Mouse (Mus musculus) midbrain, embryonic 16.5 days (tissue): Measurements from ENCODE around the gene Paqr8. TPM values are rescaled to one million over a fixed set of nuclear protein-coding genes. Genes with fewer than 3 reads are reported as not detected.

Experiments
- ATAC-seq: fragments of 200-750 bp; cut with Nextera tagmentation; 2 replicates; pipeline ENCODE4 v1.8.0; 2017; ENCODE audit warnings: moderate TSS enrichment
- H3K27ac ChIP-seq: fragments of 300-500 bp; sonication (generic); 2 replicates; pipeline ENCODE4 v1.5.1; 2014; ENCODE audit warnings: mild to moderate bottlenecking, low read length, mixed read lengths
- H3K27me3 ChIP-seq: fragments of 300-500 bp; sonication (generic); 2 replicates; pipeline ENCODE4 v1.6.1; 2014; ENCODE audit warnings: low read depth, low read length, mixed read lengths; ENCODE audit not compliant: control insufficient read depth, insufficient read depth
- H3K36me3 ChIP-seq: fragments of 300-500 bp; sonication (generic); 2 replicates; pipeline ENCODE4 v1.6.1; 2014; ENCODE audit warnings: mild to moderate bottlenecking, low read length, moderate library complexity, mixed read lengths; ENCODE audit not compliant: control insufficient read depth, insufficient read depth
- H3K4me1 ChIP-seq: fragments of 300-500 bp; sonication (generic); 2 replicates; pipeline ENCODE4 v1.6.1; 2014; ENCODE audit warnings: mild to moderate bottlenecking, low read length, mixed read lengths; ENCODE audit not compliant: control insufficient read depth, insufficient read depth
- H3K4me2 ChIP-seq: fragments of 300-500 bp; sonication (generic); 2 replicates; pipeline ENCODE4 v1.6.1; 2014; ENCODE audit warnings: mild to moderate bottlenecking, low read length, mixed read lengths
- H3K4me3 ChIP-seq: fragments of 300-500 bp; sonication (generic); 2 replicates; pipeline ENCODE4 v1.5.1; 2014; ENCODE audit warnings: low read depth, mild to moderate bottlenecking, low read length, moderate library complexity, mixed read lengths
- H3K9ac ChIP-seq: fragments of 300-500 bp; sonication (generic); 2 replicates; pipeline ENCODE4 v1.6.1; 2014; ENCODE audit warnings: low read depth, low read length, mixed read lengths
- H3K9me3 ChIP-seq: fragments of 300-500 bp; sonication (generic); replicated peaks from 2 replicates; pipeline ENCODE4 v1.6.1; 2014; ENCODE audit warnings: mild to moderate bottlenecking, low read length, mixed read lengths; ENCODE audit not compliant: control insufficient read depth, poor library complexity, severe bottlenecking
- whole genome bisulfite sequencing: fragments of 180-500 bp; shearing (Covaris S2); extraction: QIAGEN DNeasy Blood & Tissue Kit; methylation state at CpG from one replicate; pipeline ENCODE4 v1.1.7; 2014; 5-methylcytosine and 5-hydroxymethylcytosine counted together
- polyA plus RNA-seq: library from polyadenylated mRNA; unstranded; fragments of >200 nt; fragmentation: Nextera tagmentation; extraction: Ambion mirVana; gene quantifications from 2 replicates; pipeline ENCODE4 v1.2.1, GENCODE M21; 2015

Gene Paqr8
- 33.7 and 34.1 TPM in 2 replicates for polyA plus RNA-seq

DNA sequence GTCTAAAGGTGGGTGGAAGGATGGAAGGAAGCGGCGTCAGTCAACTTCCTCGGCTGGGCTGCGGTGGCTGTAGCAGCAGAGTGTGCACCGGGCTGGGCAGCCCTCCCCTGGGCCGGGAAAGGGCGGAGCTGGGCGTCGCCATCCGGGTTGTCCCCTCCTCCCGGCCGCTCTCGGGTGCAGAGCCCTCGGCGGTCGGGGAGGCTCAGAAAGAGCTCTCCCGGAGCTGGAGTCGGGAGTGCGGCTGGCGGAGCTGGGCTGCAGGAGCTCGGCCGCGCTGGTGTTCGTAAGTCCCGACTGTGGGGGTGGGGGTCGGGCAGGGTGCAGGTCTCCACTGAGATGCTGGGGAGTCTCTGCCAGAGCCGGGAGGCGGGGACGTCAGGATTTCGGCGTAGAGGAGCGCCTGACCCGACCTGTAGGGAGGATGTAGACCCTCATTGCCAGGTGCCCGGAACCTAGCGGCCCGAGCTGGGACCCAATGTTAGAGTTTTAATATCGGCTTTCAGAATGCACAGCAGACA, at the start of gene Paqr8:
TSS of gene Paqr8 (plus strand) at position 203 of the 518 bp plus-strand sequence.
- Histone ChIP-seq H3K27ac (peak within 1 kb of the TSS; percentile 85), H3K27me3 (no peaks in the 10 kb centered on the region), H3K4me3 (peak within 1 kb of the TSS; percentile 73), H3K36me3 (no peaks in the 10 kb centered on the region), H3K9me3 (no peaks in the 10 kb centered on the region), H3K9ac (peak within 1 kb of the TSS; percentile 79), H3K4me2 (peak within 1 kb of the TSS; percentile 63), H3K4me1 (peaks cover 9% of the 10 kb centered on the region; the same call in 1 of the 2 replicates)
- under 1% methylated on average over 34 of the region's 37 CpGs for WGBS
- peak; percentile 98 for ATAC-seq

DNA sequence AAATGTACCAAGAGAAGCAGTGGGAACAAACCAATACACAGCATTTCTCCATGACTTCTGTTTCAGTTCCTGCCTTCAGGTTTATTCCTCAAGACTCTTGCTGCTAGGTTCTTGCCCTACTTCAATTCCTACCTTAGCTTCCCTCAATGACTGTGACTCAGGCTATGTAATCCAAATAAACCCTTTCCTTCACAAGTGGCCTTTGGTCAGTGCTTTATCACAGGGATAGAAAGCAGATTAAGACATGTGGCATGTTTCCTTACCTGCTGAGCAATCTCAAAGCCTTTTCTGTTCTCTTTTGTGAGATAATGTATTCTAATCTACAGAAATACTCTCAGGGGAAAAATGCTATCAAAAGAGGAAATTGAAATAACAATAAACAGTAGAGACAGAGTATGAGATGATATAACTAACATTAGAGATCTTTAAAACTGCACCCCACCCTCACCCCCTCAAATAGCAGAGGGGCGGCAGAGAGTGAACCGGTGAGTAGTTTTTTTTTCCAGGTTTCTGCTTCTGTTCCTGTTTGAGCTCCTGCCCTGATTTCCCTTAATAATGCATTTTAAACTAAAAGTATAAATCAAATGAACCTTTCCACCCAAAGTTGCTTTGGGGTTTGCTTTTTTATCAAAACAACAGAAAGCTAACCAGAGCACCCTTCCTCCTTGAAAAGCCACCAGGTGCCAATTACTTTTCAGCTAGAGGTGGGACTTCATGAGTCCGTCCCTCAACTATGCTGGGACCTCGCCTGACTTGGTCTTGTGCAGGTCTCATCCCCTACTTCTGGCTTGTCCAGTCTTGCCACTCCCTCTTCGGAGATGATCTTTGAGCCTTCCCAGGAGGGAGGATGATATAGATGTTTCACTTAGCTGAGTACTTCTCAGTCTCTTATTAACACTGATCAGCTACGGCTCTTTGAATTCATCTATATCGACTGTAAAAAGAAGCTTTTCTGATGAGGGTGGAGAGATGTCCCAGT, 33.2 kb upstream of the Paqr8 start:
- Histone ChIP-seq H3K27me3 (no peaks in the 10 kb centered on the region), H3K9ac (no peak overlapping the region), H3K4me3 (no peak overlapping the region), H3K4me2 (no peak overlapping the region), H3K9me3 (no peaks in the 10 kb centered on the region), H3K4me1 (no peaks in the 10 kb centered on the region), H3K36me3 (no peaks in the 10 kb centered on the region), H3K27ac (no peak overlapping the region)
- 88% methylated on average over 7 of the region's 7 CpGs for WGBS
- no peak for ATAC-seq

DNA sequence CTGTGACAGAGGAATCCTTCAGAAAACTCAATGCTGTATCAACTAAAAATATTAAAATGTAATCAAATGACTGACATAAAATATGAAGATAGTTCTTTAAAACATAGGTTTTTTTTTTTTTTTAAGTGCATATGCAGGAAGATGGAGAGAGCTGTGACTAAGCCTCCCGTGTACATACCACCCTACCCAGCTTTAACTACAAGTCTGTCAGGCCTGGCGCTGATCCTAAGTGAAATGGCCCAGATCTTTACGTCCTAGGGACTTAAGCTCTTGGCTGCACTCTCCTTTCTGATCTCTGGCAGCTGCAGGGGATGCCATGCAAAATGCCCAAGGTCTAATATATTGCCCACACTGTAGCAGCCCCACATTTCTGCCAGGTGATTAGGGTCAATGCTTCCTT, 29.6 kb upstream of the Paqr8 start:
- Histone ChIP-seq H3K4me2 (no peak overlapping the region), H3K9ac (no peak overlapping the region), H3K4me3 (no peak overlapping the region), H3K27me3 (no peaks in the 10 kb centered on the region), H3K27ac (no peak overlapping the region), H3K9me3 (no peaks in the 10 kb centered on the region), H3K36me3 (no peaks in the 10 kb centered on the region), H3K4me1 (no peaks in the 10 kb centered on the region)
- 80% methylated on average over 3 of the region's 3 CpGs for WGBS
- no peak for ATAC-seq

DNA sequence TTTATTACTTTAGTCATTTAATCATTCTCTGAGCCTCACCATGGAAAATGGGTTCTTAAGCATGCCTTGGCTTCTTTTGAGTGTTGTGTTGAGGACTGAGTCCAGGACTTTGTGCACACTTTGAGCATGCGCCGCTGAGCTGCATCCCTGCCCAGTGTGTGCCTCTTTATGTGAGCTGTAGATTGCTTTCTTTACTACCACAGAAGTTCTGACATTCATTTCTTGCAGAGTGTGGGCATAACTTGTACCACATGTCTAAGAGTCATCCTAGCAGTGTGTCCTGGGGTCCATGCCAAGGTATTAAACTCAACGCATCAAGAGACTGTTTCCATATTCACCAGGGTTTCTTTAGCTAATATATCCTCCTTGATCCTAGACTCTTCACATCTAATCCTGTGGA, 28.5 kb upstream of the Paqr8 start:
- no peak for ATAC-seq
- 79% methylated on average over 3 of the region's 3 CpGs for WGBS
- no peak overlapping the region for H3K4me2 ChIP-seq

DNA sequence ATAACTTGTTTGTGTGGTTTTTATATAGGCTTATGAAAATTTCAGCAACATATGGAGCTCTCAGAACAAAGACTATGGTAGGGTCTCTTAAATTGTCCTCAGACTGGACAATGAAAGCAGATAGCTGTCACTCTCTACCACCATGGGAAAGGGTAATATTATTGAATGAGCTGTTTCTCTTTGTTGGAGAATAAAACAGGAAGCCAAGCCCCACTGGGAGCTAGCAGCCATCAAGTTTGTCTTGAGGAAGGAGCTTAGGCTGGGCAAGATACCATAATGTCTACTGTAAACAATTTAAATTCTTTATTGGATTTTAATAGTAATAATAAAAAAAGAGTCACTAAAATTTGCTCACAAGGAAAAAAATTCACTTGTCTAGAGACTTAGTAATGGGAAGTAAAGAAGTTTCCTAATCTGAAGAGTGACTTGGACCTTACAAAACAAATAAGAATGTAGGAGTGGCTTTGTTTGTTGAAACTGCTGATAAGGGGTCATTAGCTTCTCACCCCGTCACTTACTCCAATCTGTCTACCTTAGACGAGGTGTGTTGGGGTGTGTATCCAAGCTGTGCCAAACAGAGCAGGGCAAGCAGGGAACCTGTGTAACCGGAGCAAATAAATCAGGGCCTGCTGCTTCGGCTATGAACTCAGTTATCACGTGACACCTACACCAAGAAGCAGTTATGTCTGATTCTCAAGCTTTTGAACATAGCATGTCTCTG, 26.8 kb upstream of the Paqr8 start:
- ATAC-seq = no peak
- H3K9ac ChIP-seq = no peak overlapping the region
- WGBS = 87% methylated on average over 5 of the region's 5 CpGs
- H3K4me3 ChIP-seq = no peak overlapping the region
- H3K4me2 ChIP-seq = no peak overlapping the region
- H3K9me3 ChIP-seq = no peaks in the 10 kb centered on the region
- H3K4me1 ChIP-seq = peaks cover 5% of the 10 kb centered on the region
- no peak overlapping the region for H3K27ac ChIP-seq
- no peaks in the 10 kb centered on the region for H3K27me3 ChIP-seq
- H3K36me3 ChIP-seq = no peaks in the 10 kb centered on the region

More for the DNA sequence above, 28.5 kb upstream of the Paqr8 start:
- Histone ChIP-seq H3K4me3 (no peak overlapping the region), H3K27me3 (no peaks in the 10 kb centered on the region), H3K36me3 (no peaks in the 10 kb centered on the region), H3K9ac (no peak overlapping the region), H3K9me3 (no peaks in the 10 kb centered on the region), H3K4me1 (no peaks in the 10 kb centered on the region), H3K27ac (no peak overlapping the region)

DNA sequence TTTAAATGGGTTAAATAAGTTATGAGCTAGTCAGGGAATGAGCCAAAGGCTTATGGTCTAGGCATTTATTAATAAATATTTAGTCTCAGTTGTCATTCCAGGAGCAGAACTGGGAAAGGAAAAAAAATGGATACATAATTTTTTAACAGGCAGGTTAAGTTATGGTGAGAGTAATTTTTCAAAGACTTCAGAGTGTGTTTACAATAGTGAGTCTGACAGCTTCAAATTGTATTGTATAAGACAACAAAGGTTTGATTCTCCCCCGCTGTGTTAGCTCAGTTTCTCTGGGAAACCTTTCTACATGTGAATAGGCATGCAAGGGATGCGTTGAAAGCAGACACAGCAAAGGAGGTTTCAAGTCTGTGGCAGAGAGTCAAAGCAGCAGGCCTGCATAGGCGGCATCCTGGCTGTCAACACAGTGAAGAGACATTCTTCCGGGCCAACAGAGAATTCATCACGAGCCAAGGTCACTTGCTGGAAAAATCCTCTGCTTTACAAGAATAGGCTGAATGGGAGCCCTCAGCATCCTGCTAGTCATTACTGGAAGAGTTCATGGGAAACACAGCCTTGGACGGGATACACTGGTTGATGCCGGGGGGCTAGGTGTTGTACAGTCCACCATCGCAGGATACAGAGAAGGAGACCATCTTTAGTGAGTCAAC, 23.0 kb upstream of the Paqr8 start:
- ATAC-seq = peak; percentile 86
- peak overlapping the region; percentile 38; the same call in 1 of the 2 replicates for H3K27ac ChIP-seq
- no peaks in the 10 kb centered on the region for H3K27me3 ChIP-seq
- no peak overlapping the region for H3K4me3 ChIP-seq
- H3K4me2 ChIP-seq = no peak overlapping the region
- 10% methylated on average over 8 of the region's 8 CpGs for WGBS
- H3K36me3 ChIP-seq = no peaks in the 10 kb centered on the region
- no peaks in the 10 kb centered on the region for H3K9me3 ChIP-seq
- H3K9ac ChIP-seq = no peak overlapping the region
- peaks cover 5% of the 10 kb centered on the region for H3K4me1 ChIP-seq

DNA sequence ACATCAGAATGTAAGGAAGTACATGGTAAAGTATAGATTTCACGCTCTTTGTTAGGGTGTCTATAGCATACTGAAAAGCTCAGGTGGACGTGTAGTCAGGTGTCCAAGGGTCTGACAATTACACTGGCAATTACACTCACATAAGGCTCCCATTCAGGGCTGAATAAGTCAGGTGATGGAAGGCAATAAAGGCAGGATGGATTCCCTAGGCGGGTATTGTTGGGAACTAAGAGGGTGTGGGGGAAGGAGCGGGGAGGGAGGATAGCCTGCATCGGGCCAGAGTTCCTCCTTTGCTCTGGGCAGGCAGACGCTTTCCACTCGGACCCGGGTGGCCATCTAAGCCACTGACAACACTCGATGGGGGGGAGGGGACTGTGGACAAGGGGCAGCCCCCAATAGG, 22.4 kb upstream of the Paqr8 start:
- WGBS = 24% methylated on average over 9 of the region's 9 CpGs
- no peak overlapping the region for H3K4me2 ChIP-seq
- H3K27me3 ChIP-seq = no peaks in the 10 kb centered on the region

DNA sequence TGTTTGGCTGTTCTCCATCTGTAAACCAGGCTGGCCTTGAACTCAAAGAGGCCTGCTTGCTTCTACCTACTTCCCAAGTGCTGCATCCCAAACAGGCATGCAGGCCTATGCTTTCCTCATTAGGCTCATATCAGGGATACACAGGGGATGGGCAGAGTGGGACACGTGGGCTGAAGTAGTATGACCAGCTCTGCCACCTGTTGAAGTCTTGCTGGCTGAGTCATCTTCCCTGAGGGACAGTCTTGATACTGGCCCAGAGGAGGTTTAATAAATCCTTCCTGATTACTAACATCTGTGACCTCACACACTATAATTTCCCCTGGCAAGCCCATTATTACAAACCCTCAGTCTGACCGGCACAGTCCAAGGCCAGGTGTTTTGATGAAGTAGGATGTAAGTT, 19.5 kb upstream of the Paqr8 start:
- H3K27me3 ChIP-seq = no peaks in the 10 kb centered on the region
- no peak overlapping the region for H3K9ac ChIP-seq
- H3K4me2 ChIP-seq = no peak overlapping the region
- ATAC-seq = no peak
- H3K36me3 ChIP-seq = no peaks in the 10 kb centered on the region
- H3K4me3 ChIP-seq = no peak overlapping the region
- no peak overlapping the region for H3K27ac ChIP-seq
- WGBS = 89% methylated on average over 2 of the region's 2 CpGs
- H3K9me3 ChIP-seq = no peaks in the 10 kb centered on the region
- H3K4me1 ChIP-seq = peaks cover 5% of the 10 kb centered on the region

More for the DNA sequence above, 22.4 kb upstream of the Paqr8 start:
- Histone ChIP-seq H3K9me3 (no peaks in the 10 kb centered on the region), H3K27ac (peak overlapping the region; percentile 31; the same call in 1 of the 2 replicates), H3K4me1 (peaks cover 5% of the 10 kb centered on the region), H3K36me3 (no peaks in the 10 kb centered on the region), H3K4me3 (no peak overlapping the region), H3K9ac (no peak overlapping the region)
- ATAC-seq = peak; percentile 63
